Mouse (Mus musculus) hindbrain, embryonic 13.5 days (tissue): ENCODE data around the gene Kcnj15. TPM values are rescaled to one million over a fixed set of nuclear protein-coding genes. Genes with fewer than 3 reads are reported as not detected.

ENCODE experiments used
- ATAC-seq: fragments of 200-750 bp; cut with Nextera tagmentation; 2 replicates; pipeline ENCODE4 v1.8.0; 2017; ENCODE audit warnings: moderate TSS enrichment; ENCODE audit not compliant: low FRiP score
- H3K27ac ChIP-seq: fragments of 300-500 bp; sonication (generic); 2 replicates; pipeline ENCODE4 v1.5.1; 2015; ENCODE audit warnings: inconsistent platforms, mild to moderate bottlenecking, moderate library complexity
- H3K27me3 ChIP-seq: fragments of 300-500 bp; sonication (generic); 2 replicates; pipeline ENCODE4 v1.6.1; 2015; ENCODE audit warnings: mild to moderate bottlenecking, inconsistent platforms
- H3K36me3 ChIP-seq: fragments of 300-500 bp; sonication (generic); 2 replicates; pipeline ENCODE4 v1.6.1; 2015; ENCODE audit warnings: mild to moderate bottlenecking, inconsistent platforms
- H3K4me1 ChIP-seq: fragments of 300-500 bp; sonication (generic); replicated peaks from 2 replicates; pipeline ENCODE4 v1.6.1; 2015; ENCODE audit warnings: inconsistent platforms
- H3K4me2 ChIP-seq: fragments of 300-500 bp; sonication (generic); 2 replicates; pipeline ENCODE4 v1.6.1; 2015; ENCODE audit warnings: inconsistent platforms, mild to moderate bottlenecking, moderate library complexity
- H3K4me3 ChIP-seq: fragments of 300-500 bp; sonication (generic); 2 replicates; pipeline ENCODE4 v1.5.1; 2015; ENCODE audit warnings: mild to moderate bottlenecking, inconsistent platforms
- H3K9ac ChIP-seq: fragments of 300-500 bp; sonication (generic); 2 replicates; pipeline ENCODE4 v1.6.1; 2015; ENCODE audit warnings: mild to moderate bottlenecking, inconsistent platforms
- H3K9me3 ChIP-seq: fragments of 300-500 bp; sonication (generic); 2 replicates; pipeline ENCODE4 v1.6.1; 2016; ENCODE audit warnings: inconsistent platforms
- WGBS: fragments of 180-500 bp; shearing (Covaris S2); methylation state at CpG from one replicate; pipeline ENCODE4 v1.1.7; 2015; 5-methylcytosine and 5-hydroxymethylcytosine counted together
- polyA plus RNA-seq: library from polyadenylated mRNA; unstranded; fragments of >200 nt; fragmentation: Nextera tagmentation; extraction: Ambion mirVana; gene quantifications from 2 replicates; pipeline ENCODE4 v1.2.1, GENCODE M21; 2015

The Kcnj15 gene
- polyA plus RNA-seq, 1 experiment from 2014 or later = 0.12 TPM

GRCm38 (mm10) chr16:95284085-95284727 lies 26.8 kb downstream of the Kcnj15 start:
- 79% methylated on average over 12 of the region's 12 CpGs for WGBS
- H3K4me1 ChIP-seq = no peaks in the 10 kb centered on the region
- no peak overlapping the region for H3K9ac ChIP-seq
- no peaks in the 10 kb centered on the region for H3K27me3 ChIP-seq
- ATAC-seq = no peak
- H3K36me3 ChIP-seq = no peaks in the 10 kb centered on the region
- no peak overlapping the region for H3K4me3 ChIP-seq
- H3K27ac ChIP-seq = no peak overlapping the region
- no peak overlapping the region for H3K4me2 ChIP-seq
- no peaks in the 10 kb centered on the region for H3K9me3 ChIP-seq

GRCm38 (mm10) chr16:95285043-95285442 lies 27.7 kb downstream of the Kcnj15 start:
- no peaks in the 10 kb centered on the region for H3K9me3 ChIP-seq
- H3K27me3 ChIP-seq = no peaks in the 10 kb centered on the region
- H3K4me2 ChIP-seq = no peak overlapping the region
- no peaks in the 10 kb centered on the region for H3K36me3 ChIP-seq
- H3K4me1 ChIP-seq = no peaks in the 10 kb centered on the region
- H3K9ac ChIP-seq = no peak overlapping the region
- 87% methylated on average over 4 of the region's 4 CpGs for WGBS
- no peak for ATAC-seq
- H3K4me3 ChIP-seq = no peak overlapping the region
- no peak overlapping the region for H3K27ac ChIP-seq

- Histone ChIP-seq H3K27ac (no peak overlapping the region), H3K9ac (no peak overlapping the region), H3K4me3 (no peak overlapping the region), H3K27me3 (no peaks in the 10 kb centered on the region), H3K4me2 (no peak overlapping the region), H3K9me3 (no peaks in the 10 kb centered on the region), H3K36me3 (no peaks in the 10 kb centered on the region), H3K4me1 (no peaks in the 10 kb centered on the region)
- no peak for ATAC-seq
- 97% methylated on average over 4 of the region's 4 CpGs for WGBS
Observed at GRCm38 (mm10) chr16:95285767-95286166, 28.4 kb downstream of the Kcnj15 start.

GRCm38 (mm10) chr16:95287656-95288055 lies 30.3 kb downstream of the Kcnj15 start:
- H3K4me3 ChIP-seq = no peak overlapping the region
- no peaks in the 10 kb centered on the region for H3K27me3 ChIP-seq
- H3K36me3 ChIP-seq = no peaks in the 10 kb centered on the region
- no peak overlapping the region for H3K27ac ChIP-seq
- no peaks in the 10 kb centered on the region for H3K9me3 ChIP-seq
- no peaks in the 10 kb centered on the region for H3K4me1 ChIP-seq
- ATAC-seq = no peak
- no peak overlapping the region for H3K9ac ChIP-seq
- no peak overlapping the region for H3K4me2 ChIP-seq
- 87% methylated on average over 2 of the region's 2 CpGs for WGBS

GRCm38 (mm10) chr16:95289375-95289774 lies 32.0 kb downstream of the Kcnj15 start:
- H3K27ac ChIP-seq = no peak overlapping the region
- no peak overlapping the region for H3K4me3 ChIP-seq
- H3K36me3 ChIP-seq = no peaks in the 10 kb centered on the region
- H3K9me3 ChIP-seq = 0 out of 2 replicates have a peak, but pooled peaks cover under 1% of the 10 kb centered on the region
- no peak overlapping the region for H3K4me2 ChIP-seq
- no peaks in the 10 kb centered on the region for H3K27me3 ChIP-seq
- ATAC-seq = no peak
- WGBS = 83% methylated on average over 3 of the region's 3 CpGs
- no peak overlapping the region for H3K9ac ChIP-seq
- H3K4me1 ChIP-seq = no peaks in the 10 kb centered on the region

- ATAC-seq = no peak
- Histone ChIP-seq H3K9ac (no peak overlapping the region), H3K27ac (no peak overlapping the region)
Observed at GRCm38 (mm10) chr16:95291450-95292101, 34.2 kb downstream of the Kcnj15 start.

GRCm38 (mm10) chr16:95292843-95293505 lies 35.6 kb downstream of the Kcnj15 start:
- WGBS = 80% methylated on average over 14 of the region's 14 CpGs
- no peak for ATAC-seq
- no peak overlapping the region for H3K4me3 ChIP-seq
- no peaks in the 10 kb centered on the region for H3K27me3 ChIP-seq
- H3K36me3 ChIP-seq = no peaks in the 10 kb centered on the region
- no peak overlapping the region for H3K27ac ChIP-seq
- no peak overlapping the region for H3K9ac ChIP-seq
- no peaks in the 10 kb centered on the region for H3K4me1 ChIP-seq
- H3K9me3 ChIP-seq = 0 out of 2 replicates have a peak, but pooled peaks cover 4% of the 10 kb centered on the region
- H3K4me2 ChIP-seq = no peak overlapping the region

More at GRCm38 (mm10) chr16:95291450-95292101, 34.2 kb downstream of the Kcnj15 start:
- Histone ChIP-seq H3K27me3 (no peaks in the 10 kb centered on the region), H3K4me3 (no peak overlapping the region), H3K9me3 (0 out of 2 replicates have a peak, but pooled peaks cover 4% of the 10 kb centered on the region), H3K4me2 (no peak overlapping the region), H3K4me1 (no peaks in the 10 kb centered on the region), H3K36me3 (no peaks in the 10 kb centered on the region)
- WGBS = 82% methylated on average over 10 of the region's 10 CpGs

- H3K27ac ChIP-seq = no peak overlapping the region
- H3K9ac ChIP-seq = no peak overlapping the region
- 72% methylated on average over 3 of the region's 3 CpGs for WGBS
- 0 out of 2 replicates have a peak, but pooled peaks cover 4% of the 10 kb centered on the region for H3K9me3 ChIP-seq
- H3K27me3 ChIP-seq = no peaks in the 10 kb centered on the region
- no peak overlapping the region for H3K4me2 ChIP-seq
- H3K4me3 ChIP-seq = no peak overlapping the region
- no peak for ATAC-seq
- no peaks in the 10 kb centered on the region for H3K36me3 ChIP-seq
- no peaks in the 10 kb centered on the region for H3K4me1 ChIP-seq
Observed at GRCm38 (mm10) chr16:95297651-95298050, 40.3 kb downstream of the Kcnj15 start.

- Histone ChIP-seq H3K4me3 (no peak overlapping the region), H3K4me2 (no peak overlapping the region), H3K9ac (no peak overlapping the region), H3K4me1 (no peaks in the 10 kb centered on the region), H3K27me3 (no peaks in the 10 kb centered on the region), H3K27ac (no peak overlapping the region), H3K36me3 (no peaks in the 10 kb centered on the region), H3K9me3 (no peaks in the 10 kb centered on the region)
- ATAC-seq = no peak
- 91% methylated on average over 3 of the region's 3 CpGs for WGBS
Observed at GRCm38 (mm10) chr16:95301667-95302066, 44.3 kb downstream of the Kcnj15 start.

- H3K9me3 ChIP-seq = no peaks in the 10 kb centered on the region
- no peak overlapping the region for H3K4me3 ChIP-seq
- H3K4me2 ChIP-seq = no peak overlapping the region
- no peak for ATAC-seq
- 79% methylated on average over 9 of the region's 9 CpGs for WGBS
- H3K4me1 ChIP-seq = no peaks in the 10 kb centered on the region
- H3K27ac ChIP-seq = no peak overlapping the region
- H3K9ac ChIP-seq = no peak overlapping the region
- H3K36me3 ChIP-seq = no peaks in the 10 kb centered on the region
- H3K27me3 ChIP-seq = no peaks in the 10 kb centered on the region
Observed at GRCm38 (mm10) chr16:95303676-95304075, 46.3 kb downstream of the Kcnj15 start.

GRCm38 (mm10) chr16:95307823-95308360 lies 50.5 kb downstream of the Kcnj15 start:
- Histone ChIP-seq H3K4me2 (no peak overlapping the region), H3K4me1 (no peaks in the 10 kb centered on the region), H3K36me3 (no peaks in the 10 kb centered on the region), H3K4me3 (no peak overlapping the region), H3K27me3 (no peaks in the 10 kb centered on the region), H3K9me3 (no peaks in the 10 kb centered on the region), H3K27ac (no peak overlapping the region), H3K9ac (no peak overlapping the region)
- ATAC-seq = no peak
- 91% methylated on average over 3 of the region's 3 CpGs for WGBS

GRCm38 (mm10) chr16:95321945-95322625 lies 64.7 kb downstream of the Kcnj15 start:
- H3K36me3 ChIP-seq = no peaks in the 10 kb centered on the region
- no peaks in the 10 kb centered on the region for H3K9me3 ChIP-seq
- no peak overlapping the region for H3K9ac ChIP-seq
- no peak for ATAC-seq
- H3K27me3 ChIP-seq = no peaks in the 10 kb centered on the region
- H3K27ac ChIP-seq = no peak overlapping the region
- WGBS = 71% methylated on average over 9 of the region's 9 CpGs
- H3K4me2 ChIP-seq = no peak overlapping the region
- no peaks in the 10 kb centered on the region for H3K4me1 ChIP-seq
- no peak overlapping the region for H3K4me3 ChIP-seq
